Mouse (Mus musculus) embryonic facial prominence, embryonic 13.5 days (tissue): Measurements from ENCODE around the gene Adra2a. TPM values are rescaled to one million over a fixed set of nuclear protein-coding genes. Genes with fewer than 3 reads are reported as not detected.

Source experiments
- ATAC-seq: fragments of 200-750 bp; cut with Nextera tagmentation; 2 replicates; pipeline ENCODE4 v1.8.0; 2017; ENCODE audit warnings: low read depth; ENCODE audit not compliant: insufficient number of reproducible peaks, insufficient read depth, low FRiP score, low TSS enrichment
- H3K27ac ChIP-seq: fragments of 300-500 bp; sonication (generic); 2 replicates; pipeline ENCODE4 v1.5.1; 2015; ENCODE audit warnings: moderate library complexity, mild to moderate bottlenecking, inconsistent platforms
- H3K27me3 ChIP-seq: fragments of 300-500 bp; sonication (generic); 2 replicates; pipeline ENCODE4 v1.6.1; 2015; ENCODE audit warnings: mild to moderate bottlenecking, inconsistent platforms
- H3K36me3 ChIP-seq: fragments of 300-500 bp; sonication (generic); 2 replicates; pipeline ENCODE4 v1.6.1; 2015; ENCODE audit warnings: mild to moderate bottlenecking, inconsistent platforms
- H3K4me1 ChIP-seq: fragments of 300-500 bp; sonication (generic); 2 replicates; pipeline ENCODE4 v1.6.1; 2015; ENCODE audit warnings: inconsistent platforms
- H3K4me2 ChIP-seq: fragments of 300-500 bp; sonication (generic); 2 replicates; pipeline ENCODE4 v1.6.1; 2015; ENCODE audit warnings: moderate library complexity, mild to moderate bottlenecking, inconsistent platforms
- H3K4me3 ChIP-seq: fragments of 300-500 bp; sonication (generic); 2 replicates; pipeline ENCODE4 v1.5.1; 2015; ENCODE audit warnings: mild to moderate bottlenecking, inconsistent platforms
- H3K9ac ChIP-seq: fragments of 300-500 bp; sonication (generic); 2 replicates; pipeline ENCODE4 v1.6.1; 2015; ENCODE audit warnings: mild to moderate bottlenecking, inconsistent platforms
- H3K9me3 ChIP-seq: fragments of 300-500 bp; sonication (generic); 2 replicates; pipeline ENCODE4 v1.6.1; 2016; ENCODE audit warnings: inconsistent platforms
- WGBS: fragments of 180-500 bp; shearing (Covaris S2); methylation state at CpG from one replicate; pipeline ENCODE4 v1.1.7; 2015; ENCODE audit warnings: mixed read lengths; 5-methylcytosine and 5-hydroxymethylcytosine counted together
- polyA plus RNA-seq: library from polyadenylated mRNA; unstranded; fragments of >200 nt; fragmentation: Nextera tagmentation; extraction: Ambion mirVana; gene quantifications from 2 replicates; pipeline ENCODE4 v1.2.1, GENCODE M21; 2015

Adra2a gene
- polyA plus RNA-seq, 1 experiment from 2014 or later: 1.5 TPM

DNA sequence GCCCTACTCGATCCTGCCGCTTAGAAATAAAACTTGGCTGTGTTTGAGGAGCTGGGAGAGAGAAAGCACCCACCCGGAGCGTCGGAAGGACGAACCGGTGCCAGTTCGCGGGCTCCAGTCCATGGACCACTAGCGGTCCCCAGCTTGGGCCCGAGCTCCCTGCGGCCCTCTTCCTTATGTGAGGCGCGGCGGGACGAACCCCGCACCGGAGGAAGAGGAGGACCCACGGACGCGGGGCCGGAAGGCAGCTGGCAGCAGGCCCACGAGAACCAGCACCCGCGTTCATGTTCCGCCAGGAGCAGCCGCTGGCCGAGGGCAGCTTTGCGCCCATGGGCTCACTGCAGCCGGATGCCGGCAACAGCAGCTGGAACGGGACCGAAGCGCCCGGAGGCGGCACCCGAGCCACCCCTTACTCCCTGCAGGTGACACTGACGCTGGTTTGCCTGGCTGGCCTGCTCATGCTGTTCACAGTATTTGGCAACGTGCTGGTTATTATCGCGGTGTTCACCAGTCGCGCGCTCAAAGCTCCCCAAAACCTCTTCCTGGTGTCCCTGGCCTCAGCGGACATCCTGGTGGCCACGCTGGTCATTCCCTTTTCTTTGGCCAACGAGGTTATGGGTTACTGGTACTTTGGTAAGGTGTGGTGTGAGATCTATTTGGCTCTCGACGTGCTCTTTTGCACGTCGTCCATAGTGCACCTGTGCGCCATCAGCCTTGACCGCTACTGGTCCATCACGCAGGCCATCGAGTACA lies 2.2 kb downstream of the Adra2a start:
- no peak for ATAC-seq
- Histone ChIP-seq H3K27ac (no peak overlapping the region), H3K27me3 (peaks cover 73% of the 10 kb centered on the region), H3K4me2 (peak overlapping the region; percentile 99), H3K4me3 (peak overlapping the region; percentile 57), H3K36me3 (no peaks in the 10 kb centered on the region), H3K9me3 (no peaks in the 10 kb centered on the region), H3K9ac (peak overlapping the region; percentile 66), H3K4me1 (peaks cover 42% of the 10 kb centered on the region)
- 3% methylated on average over 55 of the region's 55 CpGs for WGBS

GRCm38 (mm10) chr19:54046684-54047070 lies 2.7 kb downstream of the Adra2a start:
- peaks cover 42% of the 10 kb centered on the region for H3K4me1 ChIP-seq
- ATAC-seq: no peak
- no peaks in the 10 kb centered on the region for H3K36me3 ChIP-seq
- peak overlapping the region; percentile 99 for H3K4me2 ChIP-seq
- H3K27me3 ChIP-seq: peaks cover 79% of the 10 kb centered on the region
- WGBS: under 1% methylated on average over 45 of the region's 46 CpGs
- peak overlapping the region; percentile 57 for H3K4me3 ChIP-seq
- H3K9ac ChIP-seq: peak overlapping the region; percentile 66
- no peaks in the 10 kb centered on the region for H3K9me3 ChIP-seq
- no peak overlapping the region for H3K27ac ChIP-seq

GRCm38 (mm10) chr19:54047386-54048050 lies 3.6 kb downstream of the Adra2a start:
- Histone ChIP-seq H3K4me2 (peak overlapping the region; percentile 99), H3K9me3 (no peaks in the 10 kb centered on the region), H3K4me1 (peaks cover 42% of the 10 kb centered on the region), H3K9ac (peak overlapping the region; percentile 66), H3K36me3 (no peaks in the 10 kb centered on the region), H3K27ac (no peak overlapping the region), H3K27me3 (peaks cover 81% of the 10 kb centered on the region), H3K4me3 (peak overlapping the region; percentile 57)
- under 1% methylated on average over 27 of the region's 27 CpGs for WGBS
- no peak for ATAC-seq

GRCm38 (mm10) chr19:54048161-54048885 lies 4.4 kb downstream of the Adra2a start:
- no peak for ATAC-seq
- Histone ChIP-seq H3K27me3 (peaks cover 77% of the 10 kb centered on the region), H3K4me3 (peak overlapping the region; percentile 16), H3K36me3 (no peaks in the 10 kb centered on the region), H3K4me1 (peaks cover 42% of the 10 kb centered on the region), H3K9ac (no peak overlapping the region), H3K4me2 (peak overlapping the region; percentile 99), H3K27ac (no peak overlapping the region), H3K9me3 (no peaks in the 10 kb centered on the region)
- 6% methylated on average over 13 of the region's 13 CpGs for WGBS

GRCm38 (mm10) chr19:54051651-54052050 lies 7.7 kb downstream of the Adra2a start:
- no peak overlapping the region for H3K9ac ChIP-seq
- no peak overlapping the region for H3K27ac ChIP-seq
- H3K4me3 ChIP-seq: no peak overlapping the region
- H3K36me3 ChIP-seq: no peaks in the 10 kb centered on the region
- ATAC-seq: no peak
- H3K27me3 ChIP-seq: peaks cover 50% of the 10 kb centered on the region
- 55% methylated on average over 4 of the region's 4 CpGs for WGBS
- H3K9me3 ChIP-seq: no peaks in the 10 kb centered on the region
- peaks cover 20% of the 10 kb centered on the region for H3K4me1 ChIP-seq
- no peak overlapping the region for H3K4me2 ChIP-seq

GRCm38 (mm10) chr19:54055845-54056244 lies 11.9 kb downstream of the Adra2a start:
- Histone ChIP-seq H3K27me3 (peaks cover 10% of the 10 kb centered on the region), H3K4me1 (no peaks in the 10 kb centered on the region), H3K27ac (no peak overlapping the region), H3K36me3 (no peaks in the 10 kb centered on the region), H3K4me3 (no peak overlapping the region), H3K9me3 (no peaks in the 10 kb centered on the region), H3K4me2 (no peak overlapping the region), H3K9ac (no peak overlapping the region)
- 63% methylated on average over 5 of the region's 5 CpGs for WGBS
- no peak for ATAC-seq

GRCm38 (mm10) chr19:54068447-54068846 lies 24.5 kb downstream of the Adra2a start:
- no peak overlapping the region for H3K4me3 ChIP-seq
- H3K4me2 ChIP-seq: no peak overlapping the region
- no peaks in the 10 kb centered on the region for H3K36me3 ChIP-seq
- H3K27me3 ChIP-seq: no peaks in the 10 kb centered on the region
- no peak for ATAC-seq
- H3K27ac ChIP-seq: no peak overlapping the region
- H3K9me3 ChIP-seq: no peaks in the 10 kb centered on the region
- no peaks in the 10 kb centered on the region for H3K4me1 ChIP-seq
- WGBS: 85% methylated on average over 7 of the region's 7 CpGs
- no peak overlapping the region for H3K9ac ChIP-seq

DNA sequence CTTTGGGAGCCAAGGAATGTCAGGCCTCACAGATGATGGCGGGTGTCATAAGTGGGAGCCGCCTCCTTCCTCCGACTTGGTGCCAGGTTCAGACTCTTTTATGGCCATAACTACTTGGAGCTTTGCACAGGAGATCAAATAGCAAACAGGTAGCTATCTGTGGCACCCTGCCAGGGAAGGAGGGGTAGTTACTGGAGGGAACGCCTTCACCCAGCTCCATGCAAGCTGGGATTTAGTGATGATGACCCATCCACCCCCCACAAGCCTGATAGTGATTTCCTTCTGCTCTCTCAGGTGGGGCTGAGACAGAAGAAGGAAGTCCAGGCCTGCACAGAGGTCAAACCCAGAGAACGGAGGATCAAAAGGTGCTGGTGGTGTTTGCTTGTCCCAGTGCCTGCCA lies 26.6 kb downstream of the Adra2a start:
- H3K4me2 ChIP-seq: no peak overlapping the region
- no peaks in the 10 kb centered on the region for H3K9me3 ChIP-seq
- no peak for ATAC-seq
- no peaks in the 10 kb centered on the region for H3K27me3 ChIP-seq
- WGBS: 75% methylated on average over 5 of the region's 5 CpGs
- no peak overlapping the region for H3K9ac ChIP-seq
- no peak overlapping the region for H3K27ac ChIP-seq
- no peak overlapping the region for H3K4me3 ChIP-seq
- H3K4me1 ChIP-seq: no peaks in the 10 kb centered on the region
- H3K36me3 ChIP-seq: no peaks in the 10 kb centered on the region

DNA sequence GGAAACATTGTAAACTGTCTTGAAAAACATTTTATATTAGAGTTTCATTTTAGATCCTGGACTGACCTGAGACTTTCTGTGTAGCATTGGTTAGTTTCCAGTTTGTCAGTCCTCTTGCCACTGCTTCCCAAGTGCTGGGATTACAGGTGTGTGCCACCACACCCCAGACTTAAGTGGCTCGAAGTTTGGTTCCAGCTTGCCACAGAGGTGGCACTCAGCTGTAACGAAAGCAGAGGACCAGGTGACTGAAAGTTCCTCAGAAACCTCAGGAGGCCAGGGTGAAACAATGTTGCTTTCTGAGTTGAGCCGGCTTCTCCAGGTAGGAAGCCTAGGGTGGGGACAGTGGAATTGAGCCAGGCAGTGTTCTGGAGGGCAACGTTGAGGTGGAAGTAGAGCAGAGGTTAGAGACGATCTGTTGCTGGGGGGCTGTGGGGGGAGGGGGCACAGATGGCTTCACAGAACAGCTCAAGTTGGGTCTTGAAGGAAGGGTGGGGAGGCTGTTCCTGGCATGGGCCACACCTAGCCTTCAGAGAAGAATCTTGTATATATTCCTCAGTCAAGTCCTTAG lies 28.4 kb downstream of the Adra2a start:
- Histone ChIP-seq H3K27me3 (no peaks in the 10 kb centered on the region), H3K4me1 (no peaks in the 10 kb centered on the region), H3K9me3 (no peaks in the 10 kb centered on the region), H3K36me3 (no peaks in the 10 kb centered on the region), H3K4me3 (no peak overlapping the region), H3K4me2 (no peak overlapping the region), H3K27ac (no peak overlapping the region), H3K9ac (no peak overlapping the region)
- no peak for ATAC-seq
- WGBS: 76% methylated on average over 5 of the region's 5 CpGs

DNA sequence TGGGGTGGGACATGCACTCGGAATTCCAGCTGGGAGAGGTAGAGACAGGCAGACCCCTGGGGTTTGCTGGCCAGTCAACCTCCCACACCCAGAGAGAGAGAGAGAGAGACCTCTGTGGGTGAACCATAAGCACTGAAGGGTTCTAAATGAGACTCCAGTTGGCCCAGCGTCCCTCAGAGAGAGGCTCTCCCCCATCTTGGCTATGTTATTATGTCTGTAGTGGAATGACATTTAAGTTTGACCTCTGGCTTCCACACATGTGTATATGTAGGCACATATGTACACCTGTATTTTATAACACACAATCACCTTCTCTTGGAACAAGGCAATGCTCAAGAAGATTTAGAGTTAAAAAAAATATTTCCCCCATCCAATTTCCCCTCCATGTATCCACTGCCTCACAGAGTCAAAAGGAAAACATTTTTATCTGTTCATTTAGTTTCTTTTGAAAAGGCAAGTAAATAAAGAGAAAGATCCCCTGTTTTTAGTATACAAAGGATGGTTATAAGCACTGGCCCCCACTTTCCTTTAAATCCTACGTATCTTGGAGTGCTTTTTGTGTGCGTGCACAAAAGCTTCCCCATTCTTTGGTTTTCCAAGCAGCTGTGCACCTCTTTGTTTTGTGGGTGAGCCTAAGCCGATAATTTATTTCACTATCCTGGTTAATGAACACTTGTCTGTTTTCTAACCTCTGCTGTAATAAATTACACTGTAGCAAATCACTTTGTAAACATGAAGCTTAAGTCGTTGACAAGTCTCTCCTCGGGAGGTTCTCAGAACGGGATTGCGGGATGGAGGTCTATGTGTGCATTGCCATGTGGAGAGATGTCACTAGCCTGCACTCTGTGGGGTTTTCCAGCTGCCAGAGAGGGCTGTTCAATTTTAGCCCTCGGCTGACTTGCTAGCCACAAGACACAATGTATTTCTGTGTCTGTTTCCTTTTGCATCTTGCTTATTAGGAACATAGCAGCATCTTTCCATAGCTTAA lies 32.7 kb downstream of the Adra2a start:
- Histone ChIP-seq H3K27ac (no peak overlapping the region), H3K4me2 (no peak overlapping the region), H3K9ac (no peak overlapping the region), H3K4me3 (no peak overlapping the region), H3K9me3 (no peaks in the 10 kb centered on the region), H3K27me3 (no peaks in the 10 kb centered on the region), H3K4me1 (0 out of 2 replicates have a peak, but pooled peaks cover 3% of the 10 kb centered on the region), H3K36me3 (no peaks in the 10 kb centered on the region)
- 55% methylated on average over 10 of the region's 10 CpGs for WGBS
- no peak for ATAC-seq
